Mouse (Mus musculus): ENCODE data around the gene Cx3cl1.

Gene Cx3cl1

GRCm38 (mm10) chr8:94801293-94802095 is 29.7 kb downstream of the Cx3cl1 start:
- peak; percentile 40 for DNase-seq (ENCODE audit: low spot score)

- DNase-seq (ENCODE audit: low spot score): no peak
Observed at GRCm38 (mm10) chr8:94802375-94802774, 30.6 kb downstream of the Cx3cl1 start.

GRCm38 (mm10) chr8:94803551-94803950 is 31.7 kb downstream of the Cx3cl1 start:
- DNase-seq (ENCODE audit: low spot score): no peak

GRCm38 (mm10) chr8:94804546-94805340 is 32.9 kb downstream of the Cx3cl1 start:
- no peak for DNase-seq (ENCODE audit: low spot score)

- DNase-seq (ENCODE audit: low spot score): no peak
Observed at GRCm38 (mm10) chr8:94805811-94806210, 34.0 kb downstream of the Cx3cl1 start.

GRCm38 (mm10) chr8:94807506-94807905 is 35.7 kb downstream of the Cx3cl1 start:
- no peak for DNase-seq (ENCODE audit: low spot score)

- DNase-seq (ENCODE audit: low spot score): no peak
Observed at GRCm38 (mm10) chr8:94808372-94808771, 36.6 kb downstream of the Cx3cl1 start.

- no peak for DNase-seq (ENCODE audit: low spot score)
Observed at GRCm38 (mm10) chr8:94810153-94810552, 38.3 kb downstream of the Cx3cl1 start, which contains the start of gene Ccl17. TSS of gene Ccl17 (plus strand) at chr8:94810453.

- no peak for DNase-seq (ENCODE audit: low spot score)
Observed at GRCm38 (mm10) chr8:94810855-94811254, 39.0 kb downstream of the Cx3cl1 start.

- DNase-seq (ENCODE audit: low spot score): no peak
Observed at GRCm38 (mm10) chr8:94811654-94812053, 39.8 kb downstream of the Cx3cl1 start.

- DNase-seq (ENCODE audit: low spot score): peak; percentile 96
Observed at GRCm38 (mm10) chr8:94812645-94813098, 40.9 kb downstream of the Cx3cl1 start.

- peak; percentile 38 for DNase-seq (ENCODE audit: low spot score)
Observed at GRCm38 (mm10) chr8:94814556-94814955, 42.7 kb downstream of the Cx3cl1 start.

GRCm38 (mm10) chr8:94817933-94818332 is 46.1 kb downstream of the Cx3cl1 start:
- DNase-seq (ENCODE audit: low spot score): no peak

- no peak for DNase-seq (ENCODE audit: low spot score)
Observed at GRCm38 (mm10) chr8:94819671-94820179, 47.9 kb downstream of the Cx3cl1 start.

- no peak for DNase-seq (ENCODE audit: low spot score)
Observed at GRCm38 (mm10) chr8:94820553-94820952, 48.7 kb downstream of the Cx3cl1 start.

- DNase-seq (ENCODE audit: low spot score): no peak
Observed at GRCm38 (mm10) chr8:94821381-94821780, 49.6 kb downstream of the Cx3cl1 start.

GRCm38 (mm10) chr8:94822637-94823560 is 51.1 kb downstream of the Cx3cl1 start:
- DNase-seq (ENCODE audit: low spot score): peak; percentile 56

GRCm38 (mm10) chr8:94825170-94825569 is 53.4 kb downstream of the Cx3cl1 start:
- DNase-seq (ENCODE audit: low spot score): no peak

GRCm38 (mm10) chr8:94826210-94826609 is 54.4 kb downstream of the Cx3cl1 start:
- no peak for DNase-seq (ENCODE audit: low spot score)

- no peak for DNase-seq (ENCODE audit: low spot score)
Observed at GRCm38 (mm10) chr8:94828284-94828683, 56.5 kb downstream of the Cx3cl1 start.
